Mouse (Mus musculus) hindbrain, embryonic 15.5 days (tissue): ENCODE results near the gene Pard3. TPM values are rescaled to one million over a fixed set of nuclear protein-coding genes. Genes with fewer than 3 reads are reported as not detected.

Experiments
- ATAC-seq: fragments of 200-750 bp; cut with Nextera tagmentation; 2 replicates; pipeline ENCODE4 v1.8.0; 2017; ENCODE audit warnings: low read depth, moderate number of reproducible peaks, moderate TSS enrichment; ENCODE audit not compliant: low FRiP score
- H3K27ac ChIP-seq: fragments of 300-500 bp; sonication (generic); replicated peaks from 2 replicates; pipeline ENCODE4 v1.5.1; 2015; ENCODE audit warnings: mild to moderate bottlenecking, inconsistent platforms
- H3K27me3 ChIP-seq: fragments of 300-500 bp; sonication (generic); 2 replicates; pipeline ENCODE4 v1.6.1; 2015; ENCODE audit warnings: control low read depth, inconsistent platforms
- H3K36me3 ChIP-seq: fragments of 300-500 bp; sonication (generic); 2 replicates; pipeline ENCODE4 v1.6.1; 2015; ENCODE audit warnings: control low read depth, inconsistent platforms
- H3K4me1 ChIP-seq: fragments of 300-500 bp; sonication (generic); replicated peaks from 2 replicates; pipeline ENCODE4 v1.6.1; 2015; ENCODE audit warnings: control low read depth, inconsistent platforms
- H3K4me2 ChIP-seq: fragments of 300-500 bp; sonication (generic); 2 replicates; pipeline ENCODE4 v1.6.1; 2015; ENCODE audit warnings: moderate library complexity, mild to moderate bottlenecking, inconsistent platforms
- H3K4me3 ChIP-seq: fragments of 300-500 bp; sonication (generic); 2 replicates; pipeline ENCODE4 v1.5.1; 2015; ENCODE audit warnings: mild to moderate bottlenecking, inconsistent platforms
- H3K9ac ChIP-seq: fragments of 300-500 bp; sonication (generic); 2 replicates; pipeline ENCODE4 v1.6.1; 2015; ENCODE audit warnings: inconsistent platforms
- H3K9me3 ChIP-seq: fragments of 300-500 bp; sonication (generic); 2 replicates; pipeline ENCODE4 v1.6.1; 2016; ENCODE audit warnings: control low read depth, inconsistent platforms
- WGBS: fragments of 180-500 bp; shearing (Covaris S2); methylation state at CpG from one replicate; pipeline ENCODE4 v1.1.7; 2015; 5-methylcytosine and 5-hydroxymethylcytosine counted together
- polyA plus RNA-seq: library from polyadenylated mRNA; unstranded; fragments of >200 nt; fragmentation: Nextera tagmentation; extraction: Ambion mirVana; gene quantifications from 2 replicates; pipeline ENCODE4 v1.2.1, GENCODE M21; 2015

Gene Pard3
- 18.2 and 20.2 TPM in 2 replicates for polyA plus RNA-seq

DNA sequence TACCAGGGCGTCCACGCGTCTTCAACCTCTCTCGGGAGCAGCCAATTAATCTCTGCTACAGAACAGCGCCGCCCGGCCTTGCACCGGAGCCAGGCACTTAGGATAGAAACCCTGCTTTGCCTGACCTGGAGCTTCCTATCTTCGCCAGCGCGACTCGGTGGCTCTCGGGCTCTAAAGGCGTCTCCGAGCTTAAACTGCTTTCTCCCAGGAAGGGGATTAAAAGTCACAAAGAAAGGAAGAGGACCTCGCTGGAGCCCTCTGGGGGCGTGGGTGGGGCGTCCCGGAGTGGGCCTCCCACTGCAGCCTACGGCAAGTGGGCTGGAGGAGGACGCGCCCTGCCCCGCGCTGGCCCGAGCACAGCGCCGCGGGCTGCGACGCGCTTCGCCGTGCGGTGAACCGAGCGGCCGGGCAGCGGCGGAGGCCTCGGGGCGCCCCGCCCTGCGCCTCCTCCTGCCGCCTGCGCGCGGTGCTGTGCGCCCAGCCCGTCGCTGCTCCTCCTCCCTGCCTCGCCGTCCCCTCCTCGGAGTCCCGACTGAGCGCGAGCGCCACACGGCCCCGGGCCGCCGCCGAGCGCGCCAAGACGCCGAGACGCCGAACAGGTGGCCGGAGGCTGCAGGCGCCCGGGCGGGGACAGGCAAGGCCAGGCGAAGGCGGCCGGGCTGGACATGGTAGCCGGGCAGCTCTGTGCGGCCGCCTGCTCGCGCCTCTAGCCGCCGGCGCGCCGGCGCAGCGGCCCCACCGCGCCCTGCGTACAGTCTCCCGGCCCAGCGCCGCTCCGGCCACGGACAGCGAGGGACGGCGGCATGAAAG is at the start of gene Pard3:
TSS of gene Pard3 (plus strand) at position 343 of the 810 bp plus-strand sequence.
- peak; percentile 93 for ATAC-seq

DNA sequence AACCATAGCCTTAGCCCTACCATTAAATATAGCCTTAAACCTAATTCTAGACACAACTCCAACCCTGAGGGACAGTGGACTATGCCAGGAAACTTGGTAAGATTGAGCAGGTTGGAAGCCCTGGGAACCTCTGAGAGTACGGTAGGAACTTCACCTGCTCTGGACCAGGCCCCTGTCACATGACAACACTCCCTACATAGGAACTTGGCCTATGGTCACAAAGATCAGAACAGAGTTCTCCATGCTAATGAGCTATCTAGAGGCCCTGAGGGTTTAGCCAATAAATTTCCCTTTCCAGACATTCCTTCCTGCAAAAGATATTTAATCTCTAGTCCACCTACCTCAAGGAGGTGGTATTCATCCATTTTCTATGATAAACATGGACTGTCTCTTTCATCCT is 41.9 kb upstream of the Pard3 start:
- 94% methylated on average over 1 of the region's 1 CpGs for WGBS

More for the DNA sequence above, at the start of gene Pard3:
- WGBS: under 1% methylated on average over 88 of the region's 98 CpGs
- Histone ChIP-seq H3K4me2 (peak within 1 kb of the TSS; percentile 71), H3K36me3 (no peaks in the 10 kb centered on the region), H3K9me3 (no peaks in the 10 kb centered on the region), H3K27ac (peak within 1 kb of the TSS; percentile 92), H3K4me3 (peak within 1 kb of the TSS; percentile 92), H3K27me3 (no peaks in the 10 kb centered on the region), H3K9ac (peak within 1 kb of the TSS; percentile 83), H3K4me1 (peaks cover 38% of the 10 kb centered on the region)

DNA sequence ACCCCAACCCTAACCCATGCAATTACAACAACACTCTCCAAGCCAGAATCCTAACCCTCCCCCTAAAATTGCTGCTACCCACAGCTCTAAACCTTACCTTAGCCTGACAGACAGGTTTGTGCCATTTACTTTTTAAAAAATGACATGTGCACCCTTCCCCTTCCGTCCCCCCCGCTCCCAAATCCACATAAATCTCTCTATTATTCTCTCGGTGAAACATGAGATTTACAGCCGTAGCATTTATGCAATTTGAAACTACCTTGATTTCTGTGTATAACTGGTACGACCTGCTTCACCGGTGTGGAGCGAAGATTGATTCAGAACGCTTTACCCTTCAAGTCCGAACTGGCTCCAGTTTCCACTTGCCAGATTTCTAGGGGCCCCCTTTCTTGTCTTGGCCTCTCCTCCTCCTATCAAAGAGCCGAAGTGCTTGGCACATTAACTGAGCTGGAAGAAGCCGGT is 38.4 kb upstream of the Pard3 start:
- no peak for ATAC-seq
- H3K4me3 ChIP-seq: no peak overlapping the region
- no peak overlapping the region for H3K4me2 ChIP-seq
- no peaks in the 10 kb centered on the region for H3K9me3 ChIP-seq
- H3K4me1 ChIP-seq: no peaks in the 10 kb centered on the region
- no peak overlapping the region for H3K9ac ChIP-seq
- WGBS: 78% methylated on average over 11 of the region's 11 CpGs
- no peak overlapping the region for H3K27ac ChIP-seq
- no peaks in the 10 kb centered on the region for H3K27me3 ChIP-seq
- no peaks in the 10 kb centered on the region for H3K36me3 ChIP-seq

More for the DNA sequence above, 41.9 kb upstream of the Pard3 start:
- H3K4me1 ChIP-seq: no peaks in the 10 kb centered on the region
- no peaks in the 10 kb centered on the region for H3K9me3 ChIP-seq
- no peak overlapping the region for H3K4me2 ChIP-seq
- H3K36me3 ChIP-seq: no peaks in the 10 kb centered on the region
- no peak for ATAC-seq
- no peak overlapping the region for H3K9ac ChIP-seq
- H3K27me3 ChIP-seq: no peaks in the 10 kb centered on the region
- H3K27ac ChIP-seq: no peak overlapping the region
- H3K4me3 ChIP-seq: no peak overlapping the region

- Histone ChIP-seq H3K36me3 (no peaks in the 10 kb centered on the region), H3K27ac (no peak overlapping the region), H3K9me3 (no peaks in the 10 kb centered on the region), H3K27me3 (no peaks in the 10 kb centered on the region), H3K4me1 (no peaks in the 10 kb centered on the region), H3K4me3 (no peak overlapping the region), H3K4me2 (no peak overlapping the region), H3K9ac (no peak overlapping the region)
- ATAC-seq: no peak
- WGBS: 61% methylated on average over 11 of the region's 11 CpGs
Observed at GRCm38 (mm10) chr8:127025775-127026174, 37.9 kb upstream of the Pard3 start.

DNA sequence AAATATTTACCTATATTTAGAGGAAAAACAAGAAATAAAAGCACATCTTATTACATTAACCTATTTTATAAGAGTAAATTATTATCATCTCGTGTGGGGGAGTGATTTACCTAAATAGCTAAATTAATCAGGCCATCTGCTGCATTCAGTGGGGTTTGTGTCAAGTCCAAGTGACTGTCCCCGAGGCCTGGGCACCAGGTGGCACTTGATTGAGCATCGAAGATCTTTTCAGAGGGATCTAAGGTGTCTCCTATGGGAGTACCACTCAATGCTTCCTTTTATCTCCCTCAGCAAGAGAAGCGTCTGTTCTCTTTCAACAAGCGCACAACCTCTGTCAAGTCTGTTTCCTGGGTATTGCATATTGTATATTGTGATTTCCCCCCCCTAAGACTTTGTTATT is 32.2 kb upstream of the Pard3 start:
- no peak overlapping the region for H3K27ac ChIP-seq
- WGBS: 29% methylated on average over 5 of the region's 5 CpGs
- H3K4me2 ChIP-seq: no peak overlapping the region
- H3K9ac ChIP-seq: no peak overlapping the region
- no peaks in the 10 kb centered on the region for H3K36me3 ChIP-seq
- no peaks in the 10 kb centered on the region for H3K27me3 ChIP-seq
- H3K4me1 ChIP-seq: no peaks in the 10 kb centered on the region
- H3K9me3 ChIP-seq: no peaks in the 10 kb centered on the region
- no peak overlapping the region for H3K4me3 ChIP-seq
- ATAC-seq: no peak

DNA sequence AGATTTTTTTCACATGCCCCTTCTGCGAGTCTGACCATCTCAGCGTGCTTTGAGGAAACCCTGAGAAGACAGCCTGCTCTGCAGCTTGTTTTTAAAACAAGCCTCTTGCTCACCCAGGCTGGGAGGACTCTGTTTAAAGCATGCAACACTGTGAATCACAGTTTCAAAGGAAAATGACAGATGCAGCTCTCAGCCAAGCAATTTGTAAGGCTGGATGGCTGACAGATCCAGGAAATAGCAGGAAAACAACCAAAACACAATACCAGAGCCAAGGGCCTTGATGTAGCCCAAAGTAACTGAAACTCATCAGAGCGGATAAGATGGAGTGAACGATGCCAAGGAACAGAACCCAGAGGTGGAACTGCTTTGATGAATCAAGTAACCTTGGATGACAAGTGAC is 24.8 kb upstream of the Pard3 start:
- no peak overlapping the region for H3K27ac ChIP-seq
- no peak overlapping the region for H3K9ac ChIP-seq
- ATAC-seq: no peak
- H3K36me3 ChIP-seq: no peaks in the 10 kb centered on the region
- WGBS: 64% methylated on average over 4 of the region's 4 CpGs
- H3K4me1 ChIP-seq: no peaks in the 10 kb centered on the region
- no peaks in the 10 kb centered on the region for H3K9me3 ChIP-seq
- H3K4me2 ChIP-seq: no peak overlapping the region
- no peaks in the 10 kb centered on the region for H3K27me3 ChIP-seq
- no peak overlapping the region for H3K4me3 ChIP-seq

GRCm38 (mm10) chr8:127049996-127050395 is 13.7 kb upstream of the Pard3 start:
- ATAC-seq: no peak

DNA sequence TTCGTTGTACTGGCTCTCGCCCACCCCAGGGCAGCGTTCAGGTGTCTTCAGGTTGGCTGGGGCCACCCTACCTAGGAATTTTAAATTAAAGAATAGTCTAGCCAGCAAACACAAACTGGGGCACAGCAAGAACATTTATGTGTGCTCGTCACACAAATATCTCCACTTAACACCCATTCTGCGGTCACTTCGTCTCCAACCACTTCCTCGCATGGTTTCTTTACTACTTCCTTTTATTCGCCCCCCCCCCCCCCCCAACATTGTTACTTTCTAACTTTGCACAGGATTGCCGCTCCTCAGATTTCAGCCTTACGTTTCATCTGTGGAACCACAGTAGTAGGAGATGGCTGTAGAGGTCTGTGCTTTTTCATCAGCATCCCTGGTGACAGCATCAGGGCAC is 11.6 kb upstream of the Pard3 start:
- H3K9ac ChIP-seq: no peak overlapping the region
- no peaks in the 10 kb centered on the region for H3K36me3 ChIP-seq
- no peak overlapping the region for H3K4me2 ChIP-seq
- no peaks in the 10 kb centered on the region for H3K4me1 ChIP-seq
- ATAC-seq: no peak
- 86% methylated on average over 10 of the region's 10 CpGs for WGBS
- no peak overlapping the region for H3K4me3 ChIP-seq
- H3K27ac ChIP-seq: no peak overlapping the region
- no peaks in the 10 kb centered on the region for H3K27me3 ChIP-seq
- no peaks in the 10 kb centered on the region for H3K9me3 ChIP-seq

More at GRCm38 (mm10) chr8:127049996-127050395, 13.7 kb upstream of the Pard3 start:
- Histone ChIP-seq H3K4me2 (no peak overlapping the region), H3K9me3 (no peaks in the 10 kb centered on the region), H3K4me3 (no peak overlapping the region), H3K9ac (no peak overlapping the region), H3K36me3 (no peaks in the 10 kb centered on the region), H3K27ac (no peak overlapping the region), H3K4me1 (no peaks in the 10 kb centered on the region), H3K27me3 (no peaks in the 10 kb centered on the region)
- 76% methylated on average over 5 of the region's 5 CpGs for WGBS

DNA sequence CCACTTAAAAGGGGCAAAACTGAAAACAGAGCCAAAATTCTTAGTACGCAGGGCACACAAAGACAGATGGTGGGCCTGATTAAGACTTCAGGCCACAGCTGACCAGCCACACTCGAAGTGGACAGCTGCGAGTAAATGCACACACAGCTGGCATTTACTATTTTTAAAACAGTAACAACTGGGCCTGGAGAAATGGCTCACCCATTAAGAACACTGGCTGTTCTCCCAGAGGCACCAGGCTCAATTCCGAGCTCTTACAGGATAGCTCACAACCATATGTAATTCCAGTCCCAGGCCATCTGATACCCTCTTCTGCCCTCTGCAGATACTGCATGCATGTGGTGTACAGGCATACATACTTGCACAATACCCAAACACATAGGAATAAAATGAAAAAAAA is 8.6 kb upstream of the Pard3 start:
- no peak overlapping the region for H3K4me3 ChIP-seq
- H3K9ac ChIP-seq: no peak overlapping the region
- ATAC-seq: no peak
- no peak overlapping the region for H3K4me2 ChIP-seq
- H3K36me3 ChIP-seq: no peaks in the 10 kb centered on the region
- no peaks in the 10 kb centered on the region for H3K4me1 ChIP-seq
- H3K27ac ChIP-seq: no peak overlapping the region
- 50% methylated on average over 4 of the region's 4 CpGs for whole genome bisulfite sequencing
- no peaks in the 10 kb centered on the region for H3K9me3 ChIP-seq
- no peaks in the 10 kb centered on the region for H3K27me3 ChIP-seq

DNA sequence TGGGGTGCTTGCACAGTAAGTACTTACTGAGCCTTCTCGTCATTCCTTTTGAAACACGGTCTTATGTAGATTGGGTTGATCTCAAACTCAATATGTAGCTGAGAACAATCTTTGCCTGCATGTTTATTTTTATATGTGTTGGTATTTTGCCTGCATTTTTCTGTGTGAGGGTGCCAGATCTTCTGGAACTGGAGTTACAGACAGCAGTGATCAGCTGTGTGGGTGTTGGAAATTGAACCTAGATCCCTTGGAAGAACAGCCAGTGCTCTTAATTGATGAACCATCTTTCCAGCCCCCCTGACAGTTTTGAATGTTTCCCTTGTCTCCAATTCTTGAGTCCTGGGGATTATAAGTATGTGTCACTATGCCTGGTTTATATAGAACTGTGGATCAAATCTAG is 4.9 kb upstream of the Pard3 start:
- Histone ChIP-seq H3K36me3 (no peaks in the 10 kb centered on the region), H3K9me3 (no peaks in the 10 kb centered on the region), H3K27me3 (no peaks in the 10 kb centered on the region), H3K9ac (no peak overlapping the region), H3K4me1 (peaks cover 11% of the 10 kb centered on the region), H3K4me2 (no peak overlapping the region), H3K4me3 (no peak overlapping the region), H3K27ac (no peak overlapping the region)
- no peak for ATAC-seq
- WGBS: 93% methylated on average over 2 of the region's 2 CpGs

DNA sequence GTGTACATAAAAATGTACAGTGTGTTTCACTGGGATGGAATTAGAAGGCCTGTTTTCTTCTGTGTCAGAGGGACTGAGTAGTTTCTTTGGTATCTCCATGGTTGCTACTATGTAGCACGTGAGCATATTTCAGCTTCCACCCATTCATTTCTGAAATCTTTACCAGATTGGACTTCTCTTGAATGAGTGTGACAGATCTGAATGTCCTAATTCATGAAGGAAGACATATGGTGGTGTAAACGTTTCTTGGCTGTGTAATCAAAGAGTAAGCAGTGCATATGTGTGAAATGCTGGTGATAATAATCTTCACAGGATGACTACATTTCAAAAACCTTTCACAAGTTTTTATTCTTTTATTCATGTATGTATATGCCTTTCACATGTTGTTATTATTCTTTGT is 3.9 kb upstream of the Pard3 start:
- Histone ChIP-seq H3K9ac (no peak overlapping the region), H3K4me1 (peaks cover 12% of the 10 kb centered on the region), H3K9me3 (no peaks in the 10 kb centered on the region), H3K27me3 (no peaks in the 10 kb centered on the region), H3K36me3 (no peaks in the 10 kb centered on the region), H3K4me3 (no peak overlapping the region), H3K27ac (no peak overlapping the region), H3K4me2 (no peak overlapping the region)
- ATAC-seq: no peak
- 69% methylated on average over 2 of the region's 2 CpGs for WGBS

- ATAC-seq: peak; percentile 63
- Histone ChIP-seq H3K27me3 (no peaks in the 10 kb centered on the region), H3K4me3 (peak overlapping the region; percentile 92), H3K4me1 (peaks cover 39% of the 10 kb centered on the region), H3K36me3 (no peaks in the 10 kb centered on the region), H3K27ac (peak overlapping the region; percentile 92), H3K9ac (peak overlapping the region; percentile 83), H3K9me3 (no peaks in the 10 kb centered on the region), H3K4me2 (peak overlapping the region; percentile 71)
- WGBS: under 1% methylated on average over 52 of the region's 80 CpGs
Observed at GRCm38 (mm10) chr8:127064361-127065112, 844 bp downstream of the Pard3 start.
